In genomic region chr11:88594010-88594409, GRCm38 (mm10) we compare ENCODE assay signal across 8 mouse cellular contexts.
DNase-seq lines count a peak whose midpoint lies in the region; ATAC-seq and TF ChIP-seq lines count a peak whose summit lies in the region.

No protein-coding gene starts in this region.

- no peaks in the 10 kb centered on the region for H3K27me3 ChIP-seq in hindbrain, embryonic 11.5 days (ENCODE audit: control insufficient read depth, insufficient read depth, low read length)
- no peaks in the 10 kb centered on the region for H3K27me3 ChIP-seq in neural tube, embryonic 15.5 days (replicated peaks)

- H3K4me3 ChIP-seq in layer of hippocampus, adult 2 months, result no peak overlapping the region
- no peak overlapping the region for H3K4me3 ChIP-seq in hindbrain, embryonic 11.5 days (ENCODE audit: low read depth, low read length)
- no peak overlapping the region for H3K4me3 ChIP-seq in neural tube, embryonic 15.5 days (replicated peaks)

- 55% methylated on average over 7 of the region's 8 CpGs for WGBS in hindbrain, embryonic 11.5 days
- WGBS in neural tube, embryonic 15.5 days, result 9% methylated on average over 8 of the region's 8 CpGs

- H3K9me3 ChIP-seq in hindbrain, embryonic 11.5 days (ENCODE audit: control insufficient read depth, low read length), result no peaks in the 10 kb centered on the region
- no peaks in the 10 kb centered on the region for H3K9me3 ChIP-seq in neural tube, embryonic 15.5 days (replicated peaks)

- H3K36me3 ChIP-seq in hindbrain, embryonic 11.5 days (ENCODE audit: control insufficient read depth, insufficient read depth, low read length), result no peaks in the 10 kb centered on the region
- no peaks in the 10 kb centered on the region; the same call in 1 of the 2 replicates for H3K36me3 ChIP-seq in neural tube, embryonic 15.5 days

- peaks cover 8% of the 10 kb centered on the region for H3K4me1 ChIP-seq in hindbrain, embryonic 11.5 days (replicated peaks; ENCODE audit: control insufficient read depth, insufficient read depth, low read length)
- H3K4me1 ChIP-seq in neural tube, embryonic 15.5 days, result peaks cover 56% of the 10 kb centered on the region

- peak overlapping the region; percentile 36; the same call in 1 of the 2 replicates for H3K27ac ChIP-seq in layer of hippocampus, adult 2 months
- peak overlapping the region; percentile 53; the same call in 1 of the 2 replicates for H3K27ac ChIP-seq in hindbrain, embryonic 11.5 days (ENCODE audit: low read depth, low read length)
- peak overlapping the region; percentile 63 for H3K27ac ChIP-seq in neural tube, embryonic 15.5 days (replicated peaks)

- no peak for TF ChIP-seq CTCF in layer of hippocampus, adult 2 months (conservative IDR thresholded peaks at IDR 0.05)

- no peak for DNase-seq in layer of hippocampus, adult 2 months (ENCODE audit: low spot score in 2 of 2)
- no peak for DNase-seq in layer of hippocampus, postnatal 25 days (ENCODE audit: extremely low spot score in 1 of 2, low spot score in 1 of 2)
- peak; percentile 77 for DNase-seq in embryo, embryonic 10.5 days (ENCODE audit: low spot score)
- no peak for DNase-seq in hindbrain, embryonic 11.5 days (ENCODE audit: low spot score)
- no peak for DNase-seq in adrenal gland, postnatal 4 days (ENCODE audit: low spot score in 2 of 2)
- no peak for DNase-seq in layer of hippocampus, adult 9-10 months (ENCODE audit: low spot score)
- no peak for DNase-seq in layer of hippocampus, adult 11-12 months (ENCODE audit: low spot score)

- no peak overlapping the region for H3K4me2 ChIP-seq in hindbrain, embryonic 11.5 days (replicated peaks; ENCODE audit: low read depth, low read length)
- H3K4me2 ChIP-seq in neural tube, embryonic 15.5 days, result no peak overlapping the region

- ATAC-seq in hindbrain, embryonic 11.5 days (ENCODE audit: low FRiP score), result no peak
- no peak for ATAC-seq in neural tube, embryonic 15.5 days (ENCODE audit: low FRiP score)

- no peak overlapping the region for H3K9ac ChIP-seq in hindbrain, embryonic 11.5 days (ENCODE audit: low read depth, low read length)
- no peak overlapping the region for H3K9ac ChIP-seq in neural tube, embryonic 15.5 days (replicated peaks)
